Mouse (Mus musculus) testis, adult 2 months (tissue): ENCODE measurements around the gene Mrps10.

Experiments used
- CTCF ChIP-seq: fragments of 200-500 bp; IDR thresholded peaks from 2 replicates; pipeline ENCODE4 v1.5.1; 2012; ENCODE audit warnings: low read depth, mild to moderate bottlenecking, inconsistent platforms, low read length, moderate library complexity; ENCODE audit not compliant: control insufficient read depth, insufficient read depth, insufficient replicate concordance
- POLR2A ChIP-seq: fragments of 200-500 bp; IDR thresholded peaks from 2 replicates; pipeline ENCODE4 v1.6.1; 2012; ENCODE audit warnings: low read depth, mild to moderate bottlenecking, inconsistent platforms, low read length, moderate library complexity; ENCODE audit not compliant: control insufficient read depth

DNA sequence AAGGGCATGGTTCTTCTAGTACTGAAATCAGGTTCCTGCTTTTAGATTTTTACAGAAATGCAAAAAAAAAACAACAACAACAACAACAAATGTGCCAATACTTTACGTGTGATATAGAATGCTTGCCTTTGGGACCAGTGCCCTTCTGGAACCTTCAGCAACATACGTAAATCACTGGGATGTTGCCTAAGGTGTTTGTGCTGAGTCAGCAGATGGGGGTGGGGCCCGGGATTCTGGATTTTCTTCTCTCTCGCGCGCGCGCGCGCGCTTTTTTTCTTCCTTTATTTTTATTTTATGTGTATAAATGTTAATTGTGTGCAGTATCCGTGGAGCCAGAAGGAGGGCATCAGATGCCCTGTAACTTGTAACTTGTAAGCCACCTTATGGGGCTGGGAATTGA is 41.1 kb upstream of the Mrps10 start:
- TF ChIP-seq CTCF = no peak
- TF ChIP-seq POLR2A = no peak
